Mouse (Mus musculus): ENCODE data around the gene Zbtb8a. TPM values are rescaled to one million over a fixed set of nuclear protein-coding genes. Genes with fewer than 3 reads are reported as not detected.

Gene Zbtb8a
- polyA plus RNA-seq, 1 experiment from 2014 or later: 12.0 TPM

DNA sequence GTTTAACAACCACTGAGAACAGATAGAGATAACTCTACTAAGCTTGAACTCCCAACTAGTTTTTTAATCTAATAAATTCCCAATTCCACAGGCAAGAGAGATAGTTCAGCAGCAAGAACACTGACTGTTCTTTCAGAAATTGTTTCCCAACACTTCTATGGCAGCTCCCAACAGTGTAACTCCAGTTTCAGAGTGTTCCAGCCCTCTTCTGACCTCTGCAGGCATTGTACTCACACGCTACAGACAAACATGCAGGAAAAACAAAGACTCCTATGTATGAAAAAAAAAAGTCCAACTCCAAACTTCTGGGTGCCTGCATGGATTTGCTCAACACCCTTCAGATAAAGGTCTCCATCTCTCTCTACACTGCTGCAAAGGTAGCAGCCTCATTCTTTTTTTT, 45.1 kb downstream of the Zbtb8a start:
- no peaks in the 10 kb centered on the region for H3K9me3 ChIP-seq
- H3K9ac ChIP-seq (replicated peaks): 0 out of 2 replicates have a peak overlapping the region, but pooled peaks have one; percentile 31
- peaks cover 56% of the 10 kb centered on the region for H3K36me3 ChIP-seq
- ATAC-seq (ENCODE audit: insufficient number of reproducible peaks, insufficient read depth, low FRiP score, low TSS enrichment, low read depth): no peak
- H3K27me3 ChIP-seq: no peaks in the 10 kb centered on the region
- H3K27ac ChIP-seq: no peak overlapping the region
- WGBS: 65% methylated on average over 1 of the region's 1 CpGs
- H3K4me2 ChIP-seq: peak overlapping the region; percentile 65
- peak overlapping the region; percentile 96 for H3K4me3 ChIP-seq (replicated peaks)
- peaks cover 21% of the 10 kb centered on the region for H3K4me1 ChIP-seq (replicated peaks)

GRCm38 (mm10) chr4:129326191-129326590, 51.7 kb downstream of the Zbtb8a start:
- Histone ChIP-seq H3K9me3 (no peaks in the 10 kb centered on the region), H3K27me3 (no peaks in the 10 kb centered on the region), H3K9ac (replicated peaks) (no peak overlapping the region), H3K36me3 (peaks cover 90% of the 10 kb centered on the region), H3K4me1 (replicated peaks) (no peaks in the 10 kb centered on the region), H3K4me2 (no peak overlapping the region), H3K4me3 (replicated peaks) (no peak overlapping the region), H3K27ac (no peak overlapping the region)
- ATAC-seq (ENCODE audit: insufficient number of reproducible peaks, insufficient read depth, low FRiP score, low TSS enrichment, low read depth): no peak
- WGBS: 82% methylated on average over 1 of the region's 1 CpGs

- Histone ChIP-seq H3K36me3 (peaks cover 90% of the 10 kb centered on the region), H3K27me3 (no peaks in the 10 kb centered on the region)
- WGBS: 83% methylated on average over 1 of the region's 1 CpGs
These were observed 53.2 kb downstream of the Zbtb8a start for GRCm38 (mm10) chr4:129324756-129325155.

DNA sequence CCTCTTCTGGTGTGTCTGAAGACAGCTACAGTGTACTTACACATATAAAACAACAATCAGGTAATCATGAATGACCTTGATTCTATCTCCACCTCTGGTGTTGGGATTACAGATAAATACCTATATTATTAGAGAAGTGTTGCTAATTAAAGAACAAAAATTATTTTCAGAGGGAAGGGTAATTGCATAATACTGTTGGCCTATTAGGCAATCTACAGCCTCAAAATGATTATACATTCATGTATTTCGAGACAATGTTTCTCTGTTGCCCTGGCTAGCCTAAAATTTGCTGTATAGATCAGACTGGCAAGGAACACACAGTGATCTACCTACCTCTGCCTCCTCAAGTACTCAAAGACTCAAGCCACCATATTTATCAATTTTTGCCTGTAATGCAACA, 54.4 kb downstream of the Zbtb8a start:
- 94% methylated on average over 1 of the region's 1 CpGs for WGBS
- no peak for ATAC-seq (ENCODE audit: insufficient number of reproducible peaks, insufficient read depth, low FRiP score, low TSS enrichment, low read depth)
- Histone ChIP-seq H3K9me3 (no peaks in the 10 kb centered on the region), H3K27me3 (no peaks in the 10 kb centered on the region), H3K4me1 (replicated peaks) (no peaks in the 10 kb centered on the region), H3K4me2 (no peak overlapping the region), H3K4me3 (replicated peaks) (no peak overlapping the region), H3K9ac (replicated peaks) (no peak overlapping the region), H3K27ac (no peak overlapping the region), H3K36me3 (peaks cover 92% of the 10 kb centered on the region)

More at GRCm38 (mm10) chr4:129324756-129325155, 53.2 kb downstream of the Zbtb8a start:
- H3K4me3 ChIP-seq (replicated peaks): no peak overlapping the region
- no peak for ATAC-seq (ENCODE audit: insufficient number of reproducible peaks, insufficient read depth, low FRiP score, low TSS enrichment, low read depth)
- H3K9me3 ChIP-seq: no peaks in the 10 kb centered on the region
- no peaks in the 10 kb centered on the region for H3K4me1 ChIP-seq (replicated peaks)
- no peak overlapping the region for H3K4me2 ChIP-seq
- no peak overlapping the region for H3K9ac ChIP-seq (replicated peaks)
- no peak overlapping the region for H3K27ac ChIP-seq

DNA sequence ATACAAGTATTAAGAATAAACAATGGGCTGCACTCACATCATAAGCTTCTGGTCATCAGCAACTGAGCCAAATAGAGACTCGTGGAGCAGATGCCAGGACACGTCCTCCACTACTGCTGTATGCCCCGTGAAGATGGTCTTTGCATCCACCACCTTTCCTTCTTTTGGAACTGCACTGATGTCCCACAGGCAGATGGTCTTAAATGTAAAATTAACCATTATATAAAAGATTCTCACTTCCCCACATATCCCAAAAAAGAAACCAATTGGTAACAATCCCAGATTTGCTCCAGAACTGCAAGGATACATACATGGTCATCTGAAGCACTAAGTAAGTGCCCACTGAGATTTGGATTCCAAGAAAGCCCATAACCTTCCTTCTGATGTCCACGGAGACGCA, 55.9 kb downstream of the Zbtb8a start:
- ATAC-seq (ENCODE audit: insufficient number of reproducible peaks, insufficient read depth, low FRiP score, low TSS enrichment, low read depth): no peak
- no peaks in the 10 kb centered on the region for H3K27me3 ChIP-seq
- H3K4me3 ChIP-seq (replicated peaks): no peak overlapping the region
- no peak overlapping the region for H3K9ac ChIP-seq (replicated peaks)
- no peaks in the 10 kb centered on the region for H3K4me1 ChIP-seq (replicated peaks)
- no peak overlapping the region for H3K4me2 ChIP-seq
- WGBS: 95% methylated on average over 5 of the region's 5 CpGs
- H3K36me3 ChIP-seq: peaks cover 92% of the 10 kb centered on the region
- H3K27ac ChIP-seq: no peak overlapping the region
- no peaks in the 10 kb centered on the region for H3K9me3 ChIP-seq

GRCm38 (mm10) chr4:129320876-129321275, 57.0 kb downstream of the Zbtb8a start:
- Histone ChIP-seq H3K36me3 (peaks cover 92% of the 10 kb centered on the region), H3K4me2 (no peak overlapping the region), H3K9me3 (no peaks in the 10 kb centered on the region), H3K4me1 (replicated peaks) (no peaks in the 10 kb centered on the region), H3K9ac (replicated peaks) (no peak overlapping the region), H3K27me3 (no peaks in the 10 kb centered on the region), H3K4me3 (replicated peaks) (no peak overlapping the region), H3K27ac (no peak overlapping the region)
- WGBS: 95% methylated on average over 1 of the region's 1 CpGs
- no peak for ATAC-seq (ENCODE audit: insufficient number of reproducible peaks, insufficient read depth, low FRiP score, low TSS enrichment, low read depth)

DNA sequence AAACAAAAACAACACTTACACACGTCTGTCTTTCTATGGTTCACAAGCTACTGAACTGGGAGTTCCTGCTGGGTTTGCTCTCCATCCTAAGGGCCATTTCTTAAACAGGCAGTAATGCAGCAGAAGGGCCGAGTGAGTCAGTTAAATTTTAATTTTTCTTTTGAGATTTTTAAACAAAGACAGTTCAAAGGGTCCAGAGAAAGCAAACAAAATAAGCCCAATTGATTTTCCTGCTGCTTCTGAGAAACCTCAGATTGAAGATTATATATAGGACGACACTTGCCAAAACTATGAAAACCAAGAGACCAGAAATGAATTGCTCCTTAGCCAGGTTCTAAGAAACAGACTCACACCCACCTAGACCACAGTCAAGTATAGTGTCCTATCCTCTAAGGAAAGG, 64.0 kb downstream of the Zbtb8a start:
- no peaks in the 10 kb centered on the region for H3K9me3 ChIP-seq
- no peak overlapping the region for H3K27ac ChIP-seq
- H3K4me2 ChIP-seq: no peak overlapping the region
- H3K9ac ChIP-seq (replicated peaks): no peak overlapping the region
- WGBS: 89% methylated on average over 3 of the region's 3 CpGs
- peaks cover 99% of the 10 kb centered on the region for H3K36me3 ChIP-seq
- H3K27me3 ChIP-seq: no peaks in the 10 kb centered on the region
- H3K4me1 ChIP-seq (replicated peaks): no peaks in the 10 kb centered on the region
- no peak for ATAC-seq (ENCODE audit: insufficient number of reproducible peaks, insufficient read depth, low FRiP score, low TSS enrichment, low read depth)
- no peak overlapping the region for H3K4me3 ChIP-seq (replicated peaks)

- Histone ChIP-seq H3K36me3 (peaks cover 76% of the 10 kb centered on the region), H3K9me3 (no peaks in the 10 kb centered on the region), H3K27me3 (no peaks in the 10 kb centered on the region), H3K27ac (no peak overlapping the region), H3K4me1 (replicated peaks) (peaks cover 7% of the 10 kb centered on the region), H3K4me2 (no peak overlapping the region), H3K4me3 (replicated peaks) (no peak overlapping the region), H3K9ac (replicated peaks) (no peak overlapping the region)
- WGBS: 94% methylated on average over 1 of the region's 1 CpGs
- no peak for ATAC-seq (ENCODE audit: insufficient number of reproducible peaks, insufficient read depth, low FRiP score, low TSS enrichment, low read depth)
These were observed 70.0 kb downstream of the Zbtb8a start for GRCm38 (mm10) chr4:129307936-129308335.

DNA sequence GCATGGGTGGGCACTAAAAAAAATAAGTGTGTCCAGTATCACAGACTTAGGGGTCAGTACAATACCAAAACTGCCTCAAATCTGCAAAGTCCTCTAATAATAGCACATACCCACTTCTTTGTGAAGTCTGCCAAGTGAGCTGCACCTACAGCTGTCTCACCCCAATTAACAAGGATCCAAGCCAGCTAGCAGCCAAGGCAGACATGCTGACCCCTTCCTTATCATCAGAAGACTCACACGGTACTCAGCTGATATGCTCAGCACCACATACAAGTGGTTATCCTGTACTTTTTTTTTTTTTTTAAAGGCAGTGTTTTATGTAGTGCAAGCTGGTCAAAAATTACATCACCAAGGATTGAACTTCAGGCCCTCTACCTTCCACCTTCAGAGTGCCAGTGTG, 73.6 kb downstream of the Zbtb8a start:
- Histone ChIP-seq H3K4me1 (replicated peaks) (peaks cover 7% of the 10 kb centered on the region), H3K4me2 (no peak overlapping the region), H3K27ac (no peak overlapping the region), H3K9me3 (0 out of 2 replicates have a peak, but pooled peaks cover 12% of the 10 kb centered on the region), H3K27me3 (no peaks in the 10 kb centered on the region), H3K36me3 (peaks cover 40% of the 10 kb centered on the region), H3K9ac (replicated peaks) (no peak overlapping the region), H3K4me3 (replicated peaks) (no peak overlapping the region)
- WGBS: 71% methylated on average over 1 of the region's 1 CpGs
- no peak for ATAC-seq (ENCODE audit: insufficient number of reproducible peaks, insufficient read depth, low FRiP score, low TSS enrichment, low read depth)

GRCm38 (mm10) chr4:129303816-129304215, 74.1 kb downstream of the Zbtb8a start:
- WGBS: 89% methylated on average over 9 of the region's 9 CpGs
- Histone ChIP-seq H3K9ac (replicated peaks) (no peak overlapping the region), H3K4me3 (replicated peaks) (no peak overlapping the region), H3K27ac (no peak overlapping the region), H3K36me3 (peaks cover 35% of the 10 kb centered on the region), H3K4me2 (no peak overlapping the region), H3K4me1 (replicated peaks) (peaks cover 7% of the 10 kb centered on the region), H3K9me3 (0 out of 2 replicates have a peak, but pooled peaks cover 12% of the 10 kb centered on the region), H3K27me3 (no peaks in the 10 kb centered on the region)
- ATAC-seq (ENCODE audit: insufficient number of reproducible peaks, insufficient read depth, low FRiP score, low TSS enrichment, low read depth): no peak
